Mouse (Mus musculus): ENCODE measurements at regions not wholly inside any gene's neighbourhood (a gene's known extent, or its start where the extent isn't known, plus 50 kb on each side); places are given as distances from the start of the nearest gene placed in this dataset.

DNA sequence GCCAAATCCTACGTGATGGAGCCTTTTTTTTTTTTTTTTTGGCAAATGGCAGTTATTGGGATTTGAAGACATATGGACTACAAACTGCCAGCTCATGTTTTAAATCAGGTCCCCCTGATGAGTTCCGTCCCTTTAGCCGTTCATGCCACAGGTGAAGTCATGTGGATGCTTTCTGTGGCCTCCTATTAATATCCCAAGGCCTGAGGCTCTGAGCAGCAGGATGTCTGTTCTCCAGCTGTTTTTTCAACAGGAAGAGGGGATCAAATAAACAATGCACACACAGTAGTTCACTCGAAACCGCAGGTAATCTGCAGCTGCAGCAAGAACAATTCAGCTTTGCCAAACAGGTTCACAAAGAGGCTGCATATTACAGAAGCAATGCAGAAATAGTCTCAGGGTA is 112.1 kb downstream of the Dusp6 start:
- TF ChIP-seq CTCF (IDR thresholded peaks at IDR 0.05; ENCODE audit: low read depth, low read length) (no peak), TAL1 (conservative IDR thresholded peaks at IDR 0.05; ENCODE audit: low read depth, low read length) (no peak), POLR2AphosphoS5 (IDR thresholded peaks at IDR 0.05; ENCODE audit: insufficient replicate concordance, low read depth, low read length) (no peak)
